Mouse (Mus musculus) kidney, postnatal 0 days (tissue): ENCODE results near the gene Mlip. TPM values are rescaled to one million over a fixed set of nuclear protein-coding genes. Genes with fewer than 3 reads are reported as not detected.

Source experiments
- ATAC-seq: fragments of 200-750 bp; cut with Nextera tagmentation; replicated peaks from 2 replicates; pipeline ENCODE4 v1.8.0; 2017; ENCODE audit warnings: low read depth, moderate number of reproducible peaks, moderate TSS enrichment, moderate library complexity; ENCODE audit not compliant: low FRiP score
- DNase-seq: peaks from one replicate; pipeline ENCODE4 v3.0.0-alpha.2; 2016; ENCODE audit warnings: low spot score
- H3K27ac ChIP-seq: fragments of 300-500 bp; sonication (generic); 2 replicates; pipeline ENCODE4 v1.5.1; 2014; ENCODE audit warnings: mild to moderate bottlenecking
- H3K27me3 ChIP-seq: fragments of 300-500 bp; sonication (generic); 2 replicates; pipeline ENCODE4 v1.6.1; 2014; ENCODE audit warnings: low read length, mixed read lengths; ENCODE audit not compliant: insufficient read depth
- H3K36me3 ChIP-seq: fragments of 300-500 bp; sonication (generic); 2 replicates; pipeline ENCODE4 v1.6.1; 2014; ENCODE audit warnings: low read length, mixed read lengths; ENCODE audit not compliant: insufficient read depth
- H3K4me1 ChIP-seq: fragments of 300-500 bp; sonication (generic); replicated peaks from 2 replicates; pipeline ENCODE4 v1.6.1; 2014; ENCODE audit warnings: antibody characterized with exemption, low read length, mixed read lengths; ENCODE audit not compliant: insufficient read depth
- H3K4me2 ChIP-seq: fragments of 300-500 bp; sonication (generic); 2 replicates; pipeline ENCODE4 v1.6.1; 2014; ENCODE audit warnings: mild to moderate bottlenecking, low read length, moderate library complexity, mixed read lengths
- H3K4me3 ChIP-seq: fragments of 300-500 bp; sonication (generic); replicated peaks from 2 replicates; pipeline ENCODE4 v1.5.1; 2014; ENCODE audit warnings: low read depth, low read length
- H3K9ac ChIP-seq: fragments of 300-500 bp; sonication (generic); 2 replicates; pipeline ENCODE4 v1.6.1; 2014; ENCODE audit warnings: low read depth, low read length
- H3K9me3 ChIP-seq: fragments of 300-500 bp; sonication (generic); replicated peaks from 2 replicates; pipeline ENCODE4 v1.6.1; 2016; ENCODE audit warnings: low read length, inconsistent platforms, mixed read lengths
- CTCF ChIP-seq: IDR thresholded peaks from 2 replicates; pipeline ENCODE4 v1.5.1; 2016; ENCODE audit warnings: antibody characterized with exemption, low read depth, mild to moderate bottlenecking, moderate library complexity
- WGBS: fragments of 180-500 bp; shearing (Covaris S2); extraction: QIAGEN DNeasy Blood & Tissue Kit; methylation state at CpG from one replicate; pipeline ENCODE4 v1.1.7; 2014; 5-methylcytosine and 5-hydroxymethylcytosine counted together
- polyA plus RNA-seq: library from polyadenylated mRNA; unstranded; fragments of >200 nt; fragmentation: Nextera tagmentation; extraction: Ambion mirVana; gene quantifications from 2 replicates; pipeline ENCODE4 v1.2.1, GENCODE M21; 2015

The Mlip gene
- polyA plus RNA-seq, 1 experiment from 2014 or later = 0.12 TPM

GRCm38 (mm10) chr9:77279371-77279770 is 73.4 kb downstream of the Mlip start:
- no peak for TF ChIP-seq CTCF
- Histone ChIP-seq H3K27me3 (no peaks in the 10 kb centered on the region), H3K36me3 (no peaks in the 10 kb centered on the region), H3K4me3 (no peak overlapping the region), H3K4me1 (no peaks in the 10 kb centered on the region), H3K27ac (no peak overlapping the region), H3K9me3 (no peaks in the 10 kb centered on the region), H3K4me2 (no peak overlapping the region), H3K9ac (no peak overlapping the region)
- DNase-seq (no peak), ATAC-seq (no peak)
- WGBS = 74% methylated on average over 5 of the region's 5 CpGs

DNA sequence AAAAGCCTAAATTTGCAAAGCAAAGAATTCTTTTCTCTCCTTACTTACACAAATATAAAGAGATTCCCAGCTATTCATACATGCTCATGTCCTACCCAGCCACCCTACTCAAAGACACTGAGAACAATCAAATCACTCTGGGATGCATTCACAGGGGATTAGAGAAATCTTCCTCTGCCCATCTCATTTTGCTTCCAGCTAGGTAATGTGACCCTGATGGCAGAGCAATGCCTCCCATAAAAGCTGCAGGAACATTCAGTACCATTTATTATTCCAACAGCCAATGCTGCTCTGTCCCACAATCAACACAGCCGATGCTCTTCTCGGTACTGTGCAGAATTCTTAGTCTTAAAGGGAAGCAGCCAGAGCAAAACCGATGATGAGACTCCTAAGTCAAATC is 74.7 kb downstream of the Mlip start:
- no peak overlapping the region for H3K9ac ChIP-seq
- DNase-seq (no peak), ATAC-seq (no peak)
- no peaks in the 10 kb centered on the region for H3K9me3 ChIP-seq
- H3K27ac ChIP-seq = no peak overlapping the region
- no peak overlapping the region for H3K4me2 ChIP-seq
- no peaks in the 10 kb centered on the region for H3K27me3 ChIP-seq
- WGBS = 59% methylated on average over 3 of the region's 3 CpGs
- no peaks in the 10 kb centered on the region for H3K4me1 ChIP-seq
- H3K4me3 ChIP-seq = no peak overlapping the region
- TF ChIP-seq CTCF = no peak
- no peaks in the 10 kb centered on the region for H3K36me3 ChIP-seq

DNA sequence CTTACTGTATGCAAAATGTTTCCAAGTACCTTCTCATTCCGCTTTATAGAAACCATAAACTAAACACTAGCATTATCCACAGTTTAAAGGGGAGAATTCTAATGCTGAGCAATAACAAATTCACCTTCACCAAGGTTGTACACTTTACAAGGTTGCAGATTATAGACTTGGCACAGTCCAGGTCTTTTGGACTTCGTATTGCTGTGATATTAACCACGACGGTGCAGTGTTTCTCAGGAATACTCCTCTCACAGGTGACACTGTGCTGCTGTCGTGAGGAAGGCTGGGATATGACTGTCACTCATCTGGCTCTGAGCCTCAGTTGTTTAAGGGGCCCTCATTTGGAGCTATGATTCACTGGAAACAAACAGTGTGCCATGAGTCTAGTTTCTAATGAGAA is 75.5 kb downstream of the Mlip start:
- Histone ChIP-seq H3K4me3 (no peak overlapping the region), H3K27me3 (no peaks in the 10 kb centered on the region), H3K36me3 (no peaks in the 10 kb centered on the region), H3K27ac (no peak overlapping the region), H3K4me2 (no peak overlapping the region), H3K9me3 (no peaks in the 10 kb centered on the region), H3K4me1 (no peaks in the 10 kb centered on the region), H3K9ac (no peak overlapping the region)
- DNase-seq (no peak), ATAC-seq (no peak)
- TF ChIP-seq CTCF = no peak
- 75% methylated on average over 5 of the region's 5 CpGs for WGBS

DNA sequence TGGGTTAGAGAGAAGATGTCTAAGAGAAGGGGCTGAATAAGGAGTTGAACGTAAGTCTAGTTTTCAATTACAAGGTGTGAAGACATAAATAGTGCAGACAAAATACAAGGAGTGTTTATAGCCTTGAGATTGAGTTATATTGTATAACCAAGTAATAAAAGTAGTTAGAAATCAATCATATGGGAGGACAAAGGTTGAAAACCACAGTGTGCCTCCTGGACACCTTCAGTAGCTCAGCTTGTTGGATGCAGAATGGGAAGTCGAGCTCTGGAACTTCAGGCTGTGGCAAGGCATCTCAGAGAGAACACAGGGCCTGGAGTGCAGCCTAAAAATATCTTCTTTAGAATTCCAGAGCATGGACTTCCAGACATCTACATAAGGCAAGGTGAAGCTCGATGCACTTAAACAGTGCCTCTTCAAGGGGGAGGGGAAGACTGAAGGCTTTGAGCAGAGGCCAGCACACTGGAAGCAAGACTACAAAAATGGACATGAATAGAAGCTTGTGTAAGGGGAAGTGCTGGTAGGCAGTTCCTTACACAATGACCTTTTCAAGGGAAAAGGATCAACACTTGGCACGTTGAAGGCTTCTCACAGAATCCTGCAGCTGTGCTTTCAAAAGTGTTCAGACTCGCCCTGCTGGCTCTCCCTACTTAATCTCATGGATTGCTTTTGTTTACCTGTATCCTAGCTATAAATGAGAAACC is 76.2 kb downstream of the Mlip start:
- Histone ChIP-seq H3K36me3 (no peaks in the 10 kb centered on the region), H3K9ac (no peak overlapping the region), H3K4me2 (no peak overlapping the region), H3K27ac (no peak overlapping the region), H3K9me3 (no peaks in the 10 kb centered on the region), H3K4me3 (no peak overlapping the region), H3K27me3 (no peaks in the 10 kb centered on the region), H3K4me1 (no peaks in the 10 kb centered on the region)
- TF ChIP-seq CTCF = no peak
- DNase-seq (no peak), ATAC-seq (no peak)
- 59% methylated on average over 5 of the region's 5 CpGs for WGBS

GRCm38 (mm10) chr9:77272727-77273126 is 80.0 kb downstream of the Mlip start:
- Histone ChIP-seq H3K9ac (no peak overlapping the region), H3K27ac (no peak overlapping the region), H3K4me2 (no peak overlapping the region), H3K4me3 (no peak overlapping the region), H3K27me3 (no peaks in the 10 kb centered on the region), H3K4me1 (no peaks in the 10 kb centered on the region), H3K36me3 (no peaks in the 10 kb centered on the region), H3K9me3 (no peaks in the 10 kb centered on the region)
- TF ChIP-seq CTCF = no peak
- ATAC-seq (no peak), DNase-seq (no peak)
- 87% methylated on average over 4 of the region's 4 CpGs for WGBS

DNA sequence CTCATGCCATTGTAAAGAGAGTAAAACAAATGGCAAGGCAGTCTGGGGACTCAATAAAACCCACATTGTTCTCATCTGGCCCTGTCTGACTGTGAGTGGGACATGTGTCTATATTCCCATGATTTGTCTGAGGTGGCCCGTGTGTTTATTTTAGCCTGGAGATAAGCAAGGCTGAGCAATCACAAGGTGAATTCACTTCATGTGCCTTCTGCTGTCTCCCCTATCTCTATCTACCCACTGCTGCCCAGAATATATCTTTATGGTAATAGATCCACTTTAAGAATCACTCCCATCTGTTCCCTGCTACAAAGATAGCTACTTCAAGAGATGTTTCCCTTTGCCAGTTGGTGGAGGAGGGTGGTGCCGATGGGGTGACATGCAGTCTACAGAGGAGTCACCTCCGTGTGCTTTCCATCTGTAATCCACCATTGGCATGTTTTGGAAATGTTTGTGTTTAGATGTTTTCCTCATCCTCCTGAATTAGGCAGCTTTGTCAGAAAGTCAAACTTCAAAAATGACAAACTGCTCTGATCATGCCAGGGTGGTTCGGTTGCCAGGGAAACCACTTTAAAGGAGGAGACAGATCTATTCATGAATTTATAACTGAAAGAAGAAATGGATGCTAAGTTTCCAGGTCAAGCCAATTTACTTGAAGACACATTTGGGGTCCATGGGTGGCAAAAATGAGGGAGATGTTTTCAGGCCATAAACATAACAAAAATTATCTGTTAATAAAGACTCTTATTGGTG is 87.3 kb downstream of the Mlip start:
- H3K9ac ChIP-seq = no peak overlapping the region
- 77% methylated on average over 4 of the region's 4 CpGs for WGBS
- no peaks in the 10 kb centered on the region for H3K27me3 ChIP-seq
- H3K36me3 ChIP-seq = no peaks in the 10 kb centered on the region
- no peak overlapping the region for H3K4me3 ChIP-seq
- ATAC-seq (no peak), DNase-seq (no peak)
- no peak overlapping the region for H3K4me2 ChIP-seq
- no peak for TF ChIP-seq CTCF
- no peaks in the 10 kb centered on the region for H3K4me1 ChIP-seq
- no peak overlapping the region for H3K27ac ChIP-seq
- H3K9me3 ChIP-seq = no peaks in the 10 kb centered on the region
